Mouse (Mus musculus): ENCODE results near the gene Pcbp4.
"Not testable (repeated sequence)": the region's sequence is repeated elsewhere in the genome, so short reads cannot be mapped to it uniquely, and the experiment has no call there.

Pcbp4 gene

DNA sequence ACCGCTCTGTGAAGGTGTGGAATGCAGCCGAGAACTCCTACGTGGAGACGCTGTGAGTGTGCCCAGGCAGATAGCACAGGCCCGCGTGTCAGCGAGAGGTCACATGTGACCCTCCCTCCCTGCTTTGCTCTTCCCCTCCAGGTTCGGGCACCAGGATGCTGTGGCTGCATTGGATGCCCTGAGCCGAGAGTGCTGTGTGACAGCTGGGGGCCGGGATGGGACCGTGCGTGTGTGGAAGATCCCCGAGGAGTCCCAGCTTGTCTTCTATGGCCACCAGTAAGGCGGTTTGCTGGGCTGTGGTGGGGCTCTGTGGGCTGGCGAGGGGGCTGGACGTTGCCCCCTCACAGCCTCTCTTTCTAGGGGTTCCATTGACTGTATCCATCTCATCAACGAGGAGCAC, 30.5 kb downstream of the Pcbp4 start:
- no peak for DNase-seq

DNA sequence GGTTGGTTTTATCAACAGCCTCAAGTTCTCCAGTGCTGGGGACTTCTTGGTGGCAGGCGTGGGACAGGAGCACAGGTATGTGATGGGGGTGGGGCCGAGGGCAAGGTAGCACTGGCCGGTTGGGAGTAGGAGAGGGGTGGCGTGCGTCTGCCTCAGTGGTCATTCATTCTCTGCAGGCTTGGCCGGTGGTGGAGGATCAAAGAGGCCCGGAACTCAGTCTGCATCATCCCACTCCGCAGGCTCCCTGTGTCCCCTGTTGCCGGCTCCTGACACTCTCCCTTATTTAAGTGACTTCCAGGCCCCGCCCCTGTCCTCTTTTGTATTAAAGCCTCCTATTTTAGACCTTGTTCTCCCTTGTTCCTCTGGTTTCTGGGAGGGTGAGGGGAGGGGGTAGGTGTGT, 32.0 kb downstream of the Pcbp4 start:
- no peak for DNase-seq

DNA sequence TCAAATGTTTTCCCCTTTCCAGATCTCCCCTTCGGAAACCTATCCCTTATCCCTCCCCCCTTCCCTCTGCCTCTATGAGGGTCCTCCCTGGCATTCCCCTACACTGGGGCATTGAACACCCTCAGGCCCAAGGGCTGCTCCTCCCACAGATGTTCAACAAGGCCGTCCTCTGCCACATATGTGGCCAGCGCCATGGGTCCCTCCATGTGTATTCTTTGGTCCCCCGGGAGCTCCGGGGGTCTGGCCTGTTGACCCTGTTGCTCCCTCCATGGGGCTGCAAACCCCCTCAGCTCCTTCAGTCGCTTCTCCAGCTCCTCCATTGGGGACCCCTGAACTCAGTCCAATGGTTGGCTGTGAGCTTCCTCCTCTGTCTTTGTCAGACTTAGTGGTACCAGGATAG, 34.5 kb downstream of the Pcbp4 start:
- not testable (repeated sequence) for DNase-seq

DNA sequence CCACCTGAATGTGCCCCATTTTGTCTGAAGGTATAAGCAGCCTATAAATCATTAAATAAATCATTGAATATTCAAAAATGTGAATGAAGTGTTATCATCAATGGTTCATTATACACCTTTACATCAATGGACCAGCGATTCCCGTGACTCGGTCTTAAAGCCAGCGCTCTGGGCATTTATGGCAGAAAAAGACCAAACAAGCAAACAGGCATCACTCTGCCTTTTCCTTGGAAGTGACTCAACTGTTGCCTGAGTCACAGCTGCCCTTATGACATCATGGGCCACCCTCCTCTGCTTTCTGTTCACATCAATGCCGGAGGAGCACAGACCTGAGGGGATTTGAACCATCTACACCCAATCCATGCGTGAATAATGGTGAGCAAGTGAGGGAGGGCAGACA, 46.6 kb downstream of the Pcbp4 start, which contains the start of gene Iqcf1:
TSS of gene Iqcf1 (plus strand) at position 301 of the 400 bp plus-strand sequence.
- DNase-seq: no peak

DNA sequence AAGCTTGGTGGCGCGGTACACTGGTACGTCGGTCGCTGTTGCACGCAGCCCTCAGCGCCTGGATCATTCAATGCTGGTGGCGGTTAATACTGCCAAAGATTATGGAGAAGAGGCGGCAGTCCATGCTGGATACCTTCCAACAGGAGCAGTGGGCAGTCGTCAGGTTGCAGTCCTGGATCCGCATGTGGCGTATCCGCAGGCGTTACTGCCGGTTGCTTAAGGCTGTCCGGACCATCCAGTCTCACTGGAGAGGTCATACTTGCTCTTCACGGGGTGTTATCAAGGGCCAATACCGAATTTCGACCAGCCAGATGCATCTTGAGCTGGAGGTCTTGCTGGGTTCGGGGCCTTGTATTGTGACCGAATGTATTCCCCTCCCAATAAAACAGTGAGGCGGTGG, 48.8 kb downstream of the Pcbp4 start:
- DNase-seq: no peak

DNA sequence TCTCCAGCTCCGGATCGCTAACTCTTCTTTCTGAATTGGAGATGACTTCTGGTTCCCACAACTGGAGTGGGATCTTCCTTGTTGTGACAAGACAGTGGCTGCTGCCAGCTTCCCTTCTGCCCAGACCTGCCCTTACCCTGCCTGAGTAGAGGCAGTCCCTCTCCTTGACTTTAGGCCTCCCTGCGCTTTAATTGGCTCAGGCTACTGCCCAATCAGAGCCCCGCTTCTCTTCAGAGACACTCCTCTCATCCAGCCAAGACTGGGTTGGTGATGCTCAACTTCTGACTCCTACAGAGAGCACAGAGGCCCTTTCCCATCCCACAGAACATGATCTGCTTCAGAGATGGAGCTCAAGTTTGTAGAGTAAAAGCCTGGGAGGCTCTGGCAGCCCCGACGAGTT, 51.2 kb downstream of the Pcbp4 start:
- DNase-seq: no peak

DNA sequence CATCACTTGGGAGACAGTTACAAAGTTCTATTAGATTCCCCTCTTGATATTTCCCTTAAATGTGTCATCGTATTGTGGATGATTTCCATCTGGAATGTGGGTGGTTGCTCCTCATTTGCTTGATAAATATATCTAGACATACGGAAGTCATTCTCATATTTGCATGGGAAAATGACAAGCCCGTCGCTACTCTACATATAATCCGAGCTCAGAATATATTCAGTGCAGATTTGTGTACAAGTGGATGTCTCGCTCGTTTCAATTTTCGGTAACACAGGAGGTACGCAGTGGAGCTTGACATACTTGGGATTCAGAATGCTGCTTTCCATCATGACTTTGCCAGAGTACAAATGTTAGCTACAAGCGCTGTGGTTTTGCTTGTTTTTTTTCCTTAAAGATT, 56.3 kb downstream of the Pcbp4 start:
- DNase-seq: peak; percentile 67

DNA sequence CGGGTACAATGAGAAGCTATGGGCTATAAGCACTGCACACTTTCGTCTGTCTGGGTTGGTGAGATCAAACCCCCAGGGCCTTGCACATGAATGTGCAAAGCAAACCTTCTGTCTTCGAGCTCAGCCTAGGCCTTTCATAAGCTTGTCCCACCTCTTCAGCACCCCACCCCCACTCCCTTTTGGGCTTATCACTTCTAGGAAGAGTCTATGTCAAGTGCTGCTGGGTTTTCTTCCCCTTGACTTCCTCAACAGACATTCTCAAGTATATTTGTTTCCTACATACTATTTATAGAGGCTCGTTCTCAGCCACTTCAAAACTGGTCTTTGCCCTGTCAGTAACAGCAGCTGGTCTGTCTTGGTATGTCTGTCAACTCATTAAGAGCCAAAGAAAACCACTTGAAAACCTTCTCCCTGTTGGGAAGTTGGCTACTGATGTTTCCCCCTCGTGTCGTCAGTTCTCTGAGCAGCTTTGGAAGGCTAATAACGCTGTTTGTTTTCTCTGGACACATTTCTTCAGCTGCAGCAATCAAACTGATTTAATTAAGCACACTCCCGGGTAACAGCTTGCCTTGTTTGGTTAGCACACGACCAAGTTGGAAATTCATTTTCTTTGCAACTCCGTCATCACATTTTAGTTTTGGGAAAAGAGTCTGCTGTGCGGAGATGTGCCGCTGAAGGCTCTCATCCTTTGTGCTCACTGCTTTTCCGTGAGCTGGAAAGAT, 59.8 kb downstream of the Pcbp4 start:
- peak; percentile 12 for DNase-seq

DNA sequence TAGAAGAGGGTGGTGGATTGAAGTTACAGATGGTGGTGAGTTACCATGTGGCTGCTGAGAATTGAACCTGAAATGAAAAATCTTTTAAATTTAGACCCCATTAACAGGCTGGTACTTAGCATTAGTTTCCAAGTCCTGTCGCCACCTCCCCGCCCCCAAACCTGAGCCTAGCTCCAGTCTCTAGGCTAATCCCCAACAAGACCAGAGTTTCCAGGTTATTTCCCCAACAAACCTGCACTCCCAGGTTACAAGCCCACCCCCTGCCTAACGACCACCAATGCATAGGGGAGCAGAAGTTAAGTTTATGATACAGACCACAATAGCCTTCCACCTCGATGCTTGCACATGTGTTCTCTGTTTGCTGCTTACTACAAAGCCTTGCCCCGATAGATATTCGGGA, 60.5 kb downstream of the Pcbp4 start:
- no peak for DNase-seq
